Mouse (Mus musculus) adrenal gland, postnatal 14 days (tissue): ENCODE results near the gene Eps8l1. TPM values are rescaled to one million over a fixed set of nuclear protein-coding genes. Genes with fewer than 3 reads are reported as not detected.

Source experiments
- DNase-seq: peaks from one replicate; pipeline ENCODE4 v3.0.0; 2021; ENCODE audit warnings: mixed read lengths
- total RNA-seq: library from RNA; stranded (reverse); gene quantifications from 2 replicates; pipeline ENCODE4 v1.2.3, GENCODE M21; 2021

Gene Eps8l1
- total RNA-seq, 1 experiment from 2014 or later = 5.9 TPM

GRCm38 (mm10) chr7:4478021-4478795 lies 17.7 kb downstream of the Eps8l1 start:
- DNase-seq = peak; percentile 87

DNA sequence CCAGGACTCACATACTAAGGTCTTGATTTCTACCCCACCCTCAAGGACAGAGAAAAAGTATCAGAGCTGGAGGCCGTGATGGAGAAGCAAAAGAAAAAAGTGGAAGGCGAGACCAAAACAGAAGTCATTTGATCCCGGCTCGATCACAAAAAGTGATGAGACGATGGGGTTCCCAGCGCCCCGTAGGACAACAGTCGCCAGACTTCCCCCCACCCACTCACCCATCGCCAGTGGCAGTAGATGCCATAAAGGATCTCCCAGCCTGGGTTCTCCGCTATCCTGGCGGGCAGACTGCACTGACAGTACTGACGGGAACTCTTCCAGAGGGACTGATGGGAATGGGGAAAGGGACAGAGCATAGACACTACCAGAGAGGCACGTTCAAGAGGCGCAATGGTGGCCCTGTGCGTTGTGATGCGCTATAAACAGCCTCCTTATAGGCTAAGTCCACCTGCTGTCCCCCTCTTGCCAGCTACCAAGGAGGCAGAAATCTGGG lies 18.4 kb downstream of the Eps8l1 start:
- no peak for DNase-seq

DNA sequence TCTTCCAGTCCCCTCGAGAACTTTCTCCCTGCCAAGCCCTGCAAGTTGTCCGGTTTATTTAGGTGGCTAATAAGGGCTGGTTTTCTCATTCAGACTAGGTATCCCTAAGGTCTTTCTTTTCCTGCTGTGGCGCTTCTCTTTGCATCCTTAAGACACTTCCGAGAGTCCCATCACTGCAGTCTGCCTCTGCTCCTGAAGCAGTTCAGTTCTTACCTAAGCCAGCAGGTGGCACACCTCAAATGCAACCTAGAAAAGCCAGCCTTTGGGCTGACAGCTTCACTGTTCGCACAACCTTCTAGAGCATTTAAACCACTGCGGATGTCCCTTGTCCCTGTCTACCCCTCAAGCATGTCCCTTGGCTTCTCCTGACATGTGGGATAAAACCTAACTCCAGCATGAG lies 19.2 kb downstream of the Eps8l1 start:
- DNase-seq = peak; percentile 61

- DNase-seq = no peak
Measured at GRCm38 (mm10) chr7:4482281-4482680, 21.8 kb downstream of the Eps8l1 start.

- DNase-seq = no peak
Measured at GRCm38 (mm10) chr7:4491308-4491707, 30.8 kb downstream of the Eps8l1 start.

- no peak for DNase-seq
Measured at GRCm38 (mm10) chr7:4492284-4493224, 32.1 kb downstream of the Eps8l1 start.

DNA sequence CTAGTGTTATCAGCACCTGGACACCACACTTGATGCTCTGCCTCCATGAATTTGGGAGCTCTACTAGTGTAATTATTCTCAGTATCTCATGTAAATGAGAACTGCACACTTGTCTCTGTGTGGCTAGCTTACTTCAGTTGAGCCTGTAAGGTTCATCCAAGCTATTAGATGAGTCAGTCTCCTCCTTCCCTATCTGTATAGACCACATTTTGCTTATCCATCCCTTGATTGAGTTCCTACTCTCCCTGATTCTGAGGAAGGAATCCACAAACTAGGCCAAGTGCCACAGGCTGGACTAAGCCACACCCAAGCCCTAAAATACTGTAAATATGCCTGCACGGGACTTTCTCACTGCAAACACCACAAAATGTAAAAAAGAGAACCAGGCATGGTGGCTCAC lies 33.5 kb downstream of the Eps8l1 start:
- no peak for DNase-seq

DNA sequence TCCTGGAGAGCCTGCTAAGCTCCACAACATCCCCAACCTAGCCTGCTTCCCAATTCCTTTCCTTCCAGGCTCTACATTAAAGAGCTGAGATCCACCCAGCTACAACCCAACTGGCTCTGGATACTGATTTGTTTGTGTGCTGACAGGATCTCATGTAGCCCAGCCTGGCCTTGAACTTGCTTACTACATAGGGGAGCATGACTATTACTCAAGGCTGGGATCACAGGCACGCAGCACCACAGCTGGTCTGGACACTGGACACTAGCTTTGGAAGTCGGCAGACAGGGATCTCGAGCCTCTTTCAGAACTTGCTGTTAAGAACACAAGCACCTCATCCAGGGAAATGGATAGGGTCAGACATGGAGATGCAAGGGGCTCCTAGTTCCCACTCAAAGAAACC lies 36.0 kb downstream of the Eps8l1 start:
- DNase-seq = peak; percentile 46

DNA sequence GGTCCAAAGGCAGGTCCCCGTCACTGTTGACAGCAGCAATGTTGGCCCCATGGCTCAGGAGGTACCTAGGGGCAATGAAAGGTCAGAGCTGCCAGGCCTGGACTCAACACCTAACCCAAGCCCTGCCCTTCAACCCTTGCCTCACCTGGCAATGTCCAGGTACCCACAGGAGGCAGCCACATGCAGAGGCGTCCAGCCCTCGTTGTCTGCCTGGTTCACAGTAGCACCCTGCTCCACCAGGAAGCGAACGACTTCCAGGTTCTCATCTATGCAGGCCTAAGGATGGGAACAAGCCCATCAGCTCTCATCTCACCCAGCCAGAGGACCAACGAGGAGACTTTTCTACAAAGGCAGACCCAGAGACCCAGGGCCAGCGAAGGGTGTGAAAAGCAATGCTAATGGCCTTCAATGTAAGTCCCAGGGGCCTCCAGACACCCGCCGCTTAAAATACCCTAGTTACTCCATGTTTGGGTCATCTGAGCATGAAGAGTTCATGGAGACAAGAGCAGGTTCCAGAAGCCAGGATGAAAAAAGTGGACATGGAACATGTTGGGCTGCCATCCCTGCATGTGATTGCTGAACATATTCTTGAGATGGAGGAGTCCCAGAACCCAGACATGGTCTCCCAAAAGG lies 36.9 kb downstream of the Eps8l1 start:
- DNase-seq = no peak

DNA sequence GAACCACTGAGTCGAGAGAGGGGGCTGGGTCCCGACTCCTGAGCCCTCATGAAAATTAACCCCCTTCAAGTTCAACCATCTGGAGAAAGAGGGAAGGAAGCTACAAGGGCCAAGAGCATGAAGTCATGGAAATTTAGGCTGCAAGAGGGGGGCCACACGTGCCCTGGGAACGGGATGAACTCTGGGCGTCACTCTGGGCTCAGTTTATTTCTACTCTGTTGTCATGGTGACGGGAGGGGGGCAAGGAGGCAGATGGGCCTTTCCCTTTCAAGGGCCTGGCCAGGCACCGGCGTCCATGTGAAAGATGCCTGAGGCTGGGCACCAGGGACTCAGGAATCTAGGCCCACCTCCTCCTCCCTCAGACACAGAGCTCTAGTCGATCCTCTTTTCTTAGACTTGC lies 37.8 kb downstream of the Eps8l1 start:
- peak; percentile 81 for DNase-seq

DNA sequence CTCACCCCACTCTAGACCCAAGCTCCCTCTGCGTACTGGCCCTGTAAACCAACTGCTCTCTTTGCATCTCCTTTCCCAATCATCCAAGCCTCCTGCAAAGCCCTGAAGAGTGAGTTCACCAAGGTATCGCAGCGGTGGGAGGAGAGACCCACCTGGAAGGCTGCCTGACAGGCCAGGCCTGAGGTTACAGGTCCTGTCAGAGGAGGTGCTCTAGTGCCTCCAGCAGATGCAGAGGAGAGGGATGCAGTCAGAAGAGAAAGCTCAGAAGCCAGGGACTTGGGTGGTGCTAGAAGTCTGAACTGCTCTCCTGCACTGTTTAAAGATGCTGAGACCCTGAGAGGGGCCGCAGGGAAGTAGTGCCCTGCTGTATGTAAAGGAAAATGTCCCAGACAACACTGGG lies 38.6 kb downstream of the Eps8l1 start:
- DNase-seq = no peak

GRCm38 (mm10) chr7:4500892-4501471 lies 40.5 kb downstream of the Eps8l1 start:
- DNase-seq = peak; percentile 77

- peak; percentile 98 for DNase-seq
Measured at GRCm38 (mm10) chr7:4501558-4502397, 41.3 kb downstream of the Eps8l1 start, which contains the start of gene Ppp1r12c. Gene Ppp1r12c, minus strand, starts transcription at chr7:4501680.

- DNase-seq = peak; percentile 59
Measured at GRCm38 (mm10) chr7:4502421-4503090, 42.1 kb downstream of the Eps8l1 start.

DNA sequence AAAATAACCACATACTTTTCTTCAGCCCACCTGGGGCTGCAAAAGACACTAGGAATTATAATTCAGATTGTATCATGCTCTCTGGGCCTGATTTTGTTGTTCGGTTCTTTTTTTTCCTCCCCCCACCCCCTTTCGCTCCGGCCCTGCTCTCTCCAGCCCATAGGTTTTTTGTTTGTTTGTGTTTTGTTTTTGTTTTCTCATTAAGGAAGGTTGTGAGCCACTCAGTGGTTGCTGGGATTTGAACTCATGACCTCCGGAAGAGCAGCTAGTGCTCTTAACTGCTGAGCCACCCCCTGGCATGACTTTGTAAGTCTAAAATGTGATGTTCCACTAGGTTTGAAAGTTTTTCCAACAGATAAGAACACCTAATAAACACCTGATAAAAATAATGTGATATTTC lies 42.6 kb downstream of the Eps8l1 start:
- DNase-seq = no peak

DNA sequence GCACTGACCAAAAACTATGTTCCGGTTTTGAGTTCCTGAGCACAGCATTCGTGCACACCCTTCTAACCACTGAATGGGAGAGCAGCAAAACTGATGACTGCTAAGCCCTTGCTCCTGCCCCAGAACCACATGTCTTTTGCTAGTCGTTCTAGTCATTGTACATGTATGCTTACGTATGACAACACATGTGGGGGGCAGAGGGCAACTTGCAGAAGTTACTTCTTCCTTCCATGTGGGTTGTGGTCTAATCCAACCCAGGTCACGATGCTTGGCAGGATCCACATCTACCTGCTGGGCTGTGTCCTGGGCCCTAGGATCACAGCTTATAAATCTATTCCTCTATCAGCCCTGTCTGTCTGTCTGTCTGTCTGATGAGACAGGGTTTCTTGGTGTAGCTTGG lies 43.4 kb downstream of the Eps8l1 start:
- no peak for DNase-seq

GRCm38 (mm10) chr7:4504646-4505435 lies 44.4 kb downstream of the Eps8l1 start:
- no peak for DNase-seq

GRCm38 (mm10) chr7:4507220-4507619 lies 46.7 kb downstream of the Eps8l1 start:
- no peak for DNase-seq

DNA sequence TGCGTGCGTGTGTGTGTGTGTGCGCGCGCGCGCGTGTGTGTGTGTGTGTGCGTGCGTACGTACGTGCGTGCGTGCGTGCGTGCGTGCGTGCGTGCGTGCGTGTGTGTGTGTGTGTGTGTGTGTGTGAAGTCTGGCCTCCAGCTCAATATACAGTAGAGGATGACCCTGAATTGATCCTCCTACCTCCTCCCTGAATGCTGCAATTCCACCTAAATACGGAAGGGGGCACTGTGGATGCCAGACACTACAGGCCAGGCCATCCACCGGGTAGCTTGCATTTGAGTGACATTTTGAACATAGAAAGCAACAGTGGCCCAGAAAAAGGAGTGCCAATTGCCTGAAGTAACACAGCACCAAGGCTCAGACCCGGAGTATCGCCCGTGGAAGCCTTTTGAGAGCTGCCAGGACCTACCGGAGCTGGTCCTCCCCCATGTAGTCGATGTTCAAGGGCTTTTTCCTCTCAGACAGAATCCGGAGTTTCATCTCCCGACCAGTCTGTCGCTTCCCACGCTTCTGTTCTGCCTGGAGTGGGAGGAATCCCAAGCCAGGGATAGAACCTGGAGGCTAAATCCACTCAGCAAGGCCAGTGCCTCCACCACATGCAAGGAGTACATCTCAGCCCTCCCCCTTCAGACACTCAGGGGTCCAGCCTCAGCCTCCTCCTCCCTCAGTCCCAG lies 47.7 kb downstream of the Eps8l1 start:
- no peak for DNase-seq
